Mouse (Mus musculus): ENCODE measurements at regions not wholly inside any gene's neighbourhood (a gene's known extent, or its start where the extent isn't known, plus 50 kb on each side); places are given as distances from the start of the nearest gene placed in this dataset.

GRCm38 (mm10) chr15:93943545-93943944, 347.9 kb upstream of the Prickle1 start:
- Histone ChIP-seq H3K4me3 (ENCODE audit: low read depth, low read length) (no peak overlapping the region), H3K27ac (ENCODE audit: low read depth, low read length) (no peak overlapping the region), H3K36me3 (ENCODE audit: control insufficient read depth, insufficient read depth, low read length) (no peaks in the 10 kb centered on the region), H3K4me1 (replicated peaks; ENCODE audit: control insufficient read depth, insufficient read depth, low read length) (no peaks in the 10 kb centered on the region), H3K9ac (ENCODE audit: low read length) (no peak overlapping the region), H3K27me3 (ENCODE audit: control insufficient read depth, insufficient read depth, low read length) (no peaks in the 10 kb centered on the region), H3K9me3 (ENCODE audit: control insufficient read depth, low read length) (no peaks in the 10 kb centered on the region), H3K4me2 (ENCODE audit: low read depth, low read length, severe bottlenecking) (no peak overlapping the region)
- ATAC-seq (replicated peaks; ENCODE audit: low FRiP score) (no peak), DNase-seq (ENCODE audit: low spot score) (no peak)
- WGBS, result 89% methylated on average over 12 of the region's 12 CpGs

GRCm38 (mm10) chr15:93932971-93933496, 337.3 kb upstream of the Prickle1 start:
- Histone ChIP-seq H3K4me2 (ENCODE audit: low read depth, low read length, severe bottlenecking) (no peak overlapping the region), H3K9me3 (ENCODE audit: control insufficient read depth, low read length) (no peaks in the 10 kb centered on the region), H3K36me3 (ENCODE audit: control insufficient read depth, insufficient read depth, low read length) (no peaks in the 10 kb centered on the region), H3K4me1 (replicated peaks; ENCODE audit: control insufficient read depth, insufficient read depth, low read length) (no peaks in the 10 kb centered on the region), H3K27me3 (ENCODE audit: control insufficient read depth, insufficient read depth, low read length) (no peaks in the 10 kb centered on the region), H3K4me3 (ENCODE audit: low read depth, low read length) (no peak overlapping the region), H3K27ac (ENCODE audit: low read depth, low read length) (peak overlapping the region; percentile 2; the same call in 1 of the 2 replicates), H3K9ac (ENCODE audit: low read length) (no peak overlapping the region)
- ATAC-seq (replicated peaks; ENCODE audit: low FRiP score), result no peak
- WGBS, result 35% methylated on average over 5 of the region's 5 CpGs
- DNase-seq (ENCODE audit: low spot score), result no peak

GRCm38 (mm10) chr15:93926842-93927241, 331.2 kb upstream of the Prickle1 start:
- Histone ChIP-seq H3K4me2 (ENCODE audit: low read depth, low read length, severe bottlenecking) (no peak overlapping the region), H3K27me3 (ENCODE audit: control insufficient read depth, insufficient read depth, low read length) (no peaks in the 10 kb centered on the region), H3K36me3 (ENCODE audit: control insufficient read depth, insufficient read depth, low read length) (no peaks in the 10 kb centered on the region), H3K9ac (ENCODE audit: low read length) (no peak overlapping the region), H3K4me1 (replicated peaks; ENCODE audit: control insufficient read depth, insufficient read depth, low read length) (no peaks in the 10 kb centered on the region), H3K4me3 (ENCODE audit: low read depth, low read length) (no peak overlapping the region), H3K9me3 (ENCODE audit: control insufficient read depth, low read length) (no peaks in the 10 kb centered on the region), H3K27ac (ENCODE audit: low read depth, low read length) (no peak overlapping the region)
- DNase-seq (ENCODE audit: low spot score) (no peak), ATAC-seq (replicated peaks; ENCODE audit: low FRiP score) (no peak)
- 41% methylated on average over 6 of the region's 6 CpGs for WGBS

GRCm38 (mm10) chr15:93926262-93926661, 330.6 kb upstream of the Prickle1 start:
- no peak overlapping the region for H3K27ac ChIP-seq (ENCODE audit: low read depth, low read length)
- no peak for DNase-seq (ENCODE audit: low spot score)
- no peaks in the 10 kb centered on the region for H3K27me3 ChIP-seq (ENCODE audit: control insufficient read depth, insufficient read depth, low read length)
- H3K9ac ChIP-seq (ENCODE audit: low read length), result no peak overlapping the region
- H3K4me2 ChIP-seq (ENCODE audit: low read depth, low read length, severe bottlenecking), result no peak overlapping the region
- no peak for ATAC-seq (replicated peaks; ENCODE audit: low FRiP score)
- H3K36me3 ChIP-seq (ENCODE audit: control insufficient read depth, insufficient read depth, low read length), result no peaks in the 10 kb centered on the region
- H3K4me3 ChIP-seq (ENCODE audit: low read depth, low read length), result no peak overlapping the region
- no peaks in the 10 kb centered on the region for H3K9me3 ChIP-seq (ENCODE audit: control insufficient read depth, low read length)
- H3K4me1 ChIP-seq (replicated peaks; ENCODE audit: control insufficient read depth, insufficient read depth, low read length), result 0 out of 2 replicates have a peak, but pooled peaks cover 1% of the 10 kb centered on the region

GRCm38 (mm10) chr15:93921457-93922234, 326.0 kb upstream of the Prickle1 start:
- no peak overlapping the region for H3K4me2 ChIP-seq (ENCODE audit: low read depth, low read length, severe bottlenecking)
- H3K27ac ChIP-seq (ENCODE audit: low read depth, low read length), result no peak overlapping the region
- WGBS, result 84% methylated on average over 6 of the region's 6 CpGs
- H3K9me3 ChIP-seq (ENCODE audit: control insufficient read depth, low read length), result no peaks in the 10 kb centered on the region
- no peak overlapping the region for H3K4me3 ChIP-seq (ENCODE audit: low read depth, low read length)
- 0 out of 2 replicates have a peak, but pooled peaks cover 2% of the 10 kb centered on the region for H3K4me1 ChIP-seq (replicated peaks; ENCODE audit: control insufficient read depth, insufficient read depth, low read length)
- DNase-seq (ENCODE audit: low spot score) (no peak), ATAC-seq (replicated peaks; ENCODE audit: low FRiP score) (no peak)
- H3K9ac ChIP-seq (ENCODE audit: low read length), result no peak overlapping the region
- no peaks in the 10 kb centered on the region for H3K36me3 ChIP-seq (ENCODE audit: control insufficient read depth, insufficient read depth, low read length)
- H3K27me3 ChIP-seq (ENCODE audit: control insufficient read depth, insufficient read depth, low read length), result no peaks in the 10 kb centered on the region

- H3K4me3 ChIP-seq (ENCODE audit: low read depth, low read length), result no peak overlapping the region
- no peak overlapping the region for H3K4me2 ChIP-seq (ENCODE audit: low read depth, low read length, severe bottlenecking)
- H3K27ac ChIP-seq (ENCODE audit: low read depth, low read length), result no peak overlapping the region
- H3K9me3 ChIP-seq (ENCODE audit: control insufficient read depth, low read length), result no peaks in the 10 kb centered on the region
- no peaks in the 10 kb centered on the region for H3K27me3 ChIP-seq (ENCODE audit: control insufficient read depth, insufficient read depth, low read length)
- H3K36me3 ChIP-seq (ENCODE audit: control insufficient read depth, insufficient read depth, low read length), result no peaks in the 10 kb centered on the region
- H3K4me1 ChIP-seq (replicated peaks; ENCODE audit: control insufficient read depth, insufficient read depth, low read length), result 0 out of 2 replicates have a peak, but pooled peaks cover 2% of the 10 kb centered on the region
- ATAC-seq (replicated peaks; ENCODE audit: low FRiP score) (no peak), DNase-seq (ENCODE audit: low spot score) (no peak)
- H3K9ac ChIP-seq (ENCODE audit: low read length), result no peak overlapping the region
- 88% methylated on average over 5 of the region's 5 CpGs for WGBS
Observed at GRCm38 (mm10) chr15:93920996-93921395, 325.3 kb upstream of the Prickle1 start.

GRCm38 (mm10) chr15:93919577-93919976, 323.9 kb upstream of the Prickle1 start:
- H3K27me3 ChIP-seq (ENCODE audit: control insufficient read depth, insufficient read depth, low read length), result no peaks in the 10 kb centered on the region
- H3K9me3 ChIP-seq (ENCODE audit: control insufficient read depth, low read length), result no peaks in the 10 kb centered on the region; the same call in 1 of the 2 replicates
- no peak for DNase-seq (ENCODE audit: low spot score)
- no peak overlapping the region for H3K9ac ChIP-seq (ENCODE audit: low read length)
- 0 out of 2 replicates have a peak, but pooled peaks cover 2% of the 10 kb centered on the region for H3K4me1 ChIP-seq (replicated peaks; ENCODE audit: control insufficient read depth, insufficient read depth, low read length)
- no peak overlapping the region for H3K4me2 ChIP-seq (ENCODE audit: low read depth, low read length, severe bottlenecking)
- WGBS, result 88% methylated on average over 6 of the region's 6 CpGs
- H3K4me3 ChIP-seq (ENCODE audit: low read depth, low read length), result no peak overlapping the region
- no peaks in the 10 kb centered on the region for H3K36me3 ChIP-seq (ENCODE audit: control insufficient read depth, insufficient read depth, low read length)
- no peak overlapping the region for H3K27ac ChIP-seq (ENCODE audit: low read depth, low read length)
- ATAC-seq (replicated peaks; ENCODE audit: low FRiP score), result no peak

- Histone ChIP-seq H3K27me3 (ENCODE audit: control insufficient read depth, insufficient read depth, low read length) (no peaks in the 10 kb centered on the region), H3K4me2 (ENCODE audit: low read depth, low read length, severe bottlenecking) (no peak overlapping the region), H3K4me1 (replicated peaks; ENCODE audit: control insufficient read depth, insufficient read depth, low read length) (0 out of 2 replicates have a peak, but pooled peaks cover 2% of the 10 kb centered on the region), H3K4me3 (ENCODE audit: low read depth, low read length) (no peak overlapping the region), H3K36me3 (ENCODE audit: control insufficient read depth, insufficient read depth, low read length) (no peaks in the 10 kb centered on the region), H3K9me3 (ENCODE audit: control insufficient read depth, low read length) (no peaks in the 10 kb centered on the region; the same call in 1 of the 2 replicates), H3K9ac (ENCODE audit: low read length) (no peak overlapping the region), H3K27ac (ENCODE audit: low read depth, low read length) (no peak overlapping the region)
- no peak for DNase-seq (ENCODE audit: low spot score)
- WGBS, result 51% methylated on average over 3 of the region's 3 CpGs
- no peak for ATAC-seq (replicated peaks; ENCODE audit: low FRiP score)
Observed at GRCm38 (mm10) chr15:93916856-93917255, 321.2 kb upstream of the Prickle1 start.

- Histone ChIP-seq H3K36me3 (ENCODE audit: control insufficient read depth, insufficient read depth, low read length) (no peaks in the 10 kb centered on the region), H3K4me1 (replicated peaks; ENCODE audit: control insufficient read depth, insufficient read depth, low read length) (peaks cover 2% of the 10 kb centered on the region; the same call in 1 of the 2 replicates), H3K27ac (ENCODE audit: low read depth, low read length) (no peak overlapping the region), H3K9ac (ENCODE audit: low read length) (no peak overlapping the region), H3K4me3 (ENCODE audit: low read depth, low read length) (no peak overlapping the region), H3K27me3 (ENCODE audit: control insufficient read depth, insufficient read depth, low read length) (no peaks in the 10 kb centered on the region), H3K9me3 (ENCODE audit: control insufficient read depth, low read length) (no peaks in the 10 kb centered on the region; the same call in 1 of the 2 replicates), H3K4me2 (ENCODE audit: low read depth, low read length, severe bottlenecking) (no peak overlapping the region)
- ATAC-seq (replicated peaks; ENCODE audit: low FRiP score) (no peak), DNase-seq (ENCODE audit: low spot score) (no peak)
- 79% methylated on average over 5 of the region's 5 CpGs for WGBS
Observed at GRCm38 (mm10) chr15:93913462-93913861, 317.8 kb upstream of the Prickle1 start.

Measured in forebrain, embryonic 11.5 days (tissue).